Comparison of ENCODE assay signal across 12 mouse cellular contexts in the genomic region with DNA sequence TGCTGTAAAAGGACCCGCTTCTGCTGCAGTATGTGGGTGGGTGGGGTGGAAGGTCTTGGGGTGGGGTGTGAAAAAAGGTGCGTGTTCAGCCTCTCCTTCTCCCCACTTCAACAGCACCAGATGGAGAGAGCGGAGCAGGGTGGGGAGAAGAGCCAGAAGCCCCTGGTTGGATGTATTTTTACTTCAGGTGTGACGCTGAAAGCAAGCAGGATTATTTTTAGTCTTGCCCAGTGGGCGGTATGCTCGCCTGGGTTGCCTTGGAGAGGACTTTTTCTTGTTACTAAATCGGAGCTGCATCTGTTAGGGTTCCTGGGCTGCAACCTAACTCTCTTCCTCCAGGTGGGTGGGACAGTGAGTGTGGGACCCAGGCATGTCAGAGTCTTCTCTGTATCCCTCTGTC.
A peak's percentile ranks its signal among the peaks of the same experiment; 100 is the strongest.
DNase-seq lines count a peak whose midpoint lies in the region; ATAC-seq and TF ChIP-seq lines count a peak whose summit lies in the region.
"Had no signal": no experiment of that assay in that cellular context is flagged by ENCODE, and none has a peak within 500 bp of the region (broad histone marks: within the 10 kb centered on the region; RNA-seq: fewer than 3 reads in every experiment).

No protein-coding gene starts in this region.

- H3K9me3 ChIP-seq in embryonic facial prominence, embryonic 14.5 days (ENCODE audit: control insufficient read depth, low read length), result no peaks in the 10 kb centered on the region
- no peaks in the 10 kb centered on the region for H3K9me3 ChIP-seq in embryonic facial prominence, embryonic 10.5 days
- H3K9me3 ChIP-seq: embryonic facial prominence, embryonic 13.5 days; hindbrain, embryonic 10.5 days had no signal

- H3K27ac ChIP-seq in embryonic facial prominence, embryonic 14.5 days (replicated peaks; ENCODE audit: low read depth, low read length), result no peak overlapping the region
- no peak overlapping the region for H3K27ac ChIP-seq in embryonic facial prominence, embryonic 10.5 days (replicated peaks)
- peak overlapping the region; percentile 89 for H3K27ac ChIP-seq in layer of hippocampus, adult 2 months
- H3K27ac ChIP-seq: embryonic facial prominence, embryonic 13.5 days; hindbrain, embryonic 10.5 days had no signal

- H3K9ac ChIP-seq in embryonic facial prominence, embryonic 14.5 days (ENCODE audit: low read depth, low read length), result no peak overlapping the region
- H3K9ac ChIP-seq: embryonic facial prominence, embryonic 13.5 days; lung, embryonic 14.5 days had no signal

- no peak overlapping the region for H3K4me3 ChIP-seq in embryonic facial prominence, embryonic 14.5 days (ENCODE audit: low read depth, low read length)
- H3K4me3 ChIP-seq in embryonic facial prominence, embryonic 10.5 days, result no peak overlapping the region
- no peak overlapping the region for H3K4me3 ChIP-seq in layer of hippocampus, adult 2 months
- H3K4me3 ChIP-seq: embryonic facial prominence, embryonic 13.5 days; hindbrain, embryonic 10.5 days had no signal

- no peaks in the 10 kb centered on the region for H3K36me3 ChIP-seq in embryonic facial prominence, embryonic 14.5 days (ENCODE audit: control insufficient read depth, insufficient read depth, low read length)
- H3K36me3 ChIP-seq in embryonic facial prominence, embryonic 10.5 days (replicated peaks), result no peaks in the 10 kb centered on the region; the same call in 1 of the 2 replicates
- H3K36me3 ChIP-seq: embryonic facial prominence, embryonic 13.5 days had no signal

- H3K4me1 ChIP-seq in embryonic facial prominence, embryonic 14.5 days (ENCODE audit: control insufficient read depth, insufficient read depth, low read length), result peaks cover 13% of the 10 kb centered on the region
- H3K4me1 ChIP-seq in embryonic facial prominence, embryonic 10.5 days, result peaks cover 50% of the 10 kb centered on the region

- WGBS in embryonic facial prominence, embryonic 14.5 days, result 67% methylated on average over 7 of the region's 7 CpGs
- 78% methylated on average over 7 of the region's 7 CpGs for WGBS in embryonic facial prominence, embryonic 10.5 days

- peak; percentile 37 for DNase-seq in embryonic facial prominence, embryonic 14.5 days (ENCODE audit: low spot score)
- no peak for DNase-seq in embryonic facial prominence, embryonic 10.5 days (ENCODE audit: low spot score)
- peak; percentile 77 for DNase-seq in layer of hippocampus, adult 11-12 months (ENCODE audit: low spot score)
- DNase-seq in layer of hippocampus, postnatal 10 days (ENCODE audit: low spot score in 2 of 2), result no peak
- peak; percentile 72 to 79 for DNase-seq in layer of hippocampus, adult 2 months (ENCODE audit: low spot score in 2 of 2)
- peak; percentile 55 for DNase-seq in right cerebral cortex, postnatal 14 days
- no peak for DNase-seq in embryo, embryonic 10 days (ENCODE audit: low spot score)
- DNase-seq in thymus, postnatal 10 days (ENCODE audit: low spot score in 2 of 2), result no peak
- DNase-seq: adrenal gland, postnatal 14 days; lung, embryonic 14.5 days had no signal

- no peak for TF ChIP-seq CTCF in layer of hippocampus, adult 2 months (conservative IDR thresholded peaks at IDR 0.05)

- ATAC-seq in embryonic facial prominence, embryonic 14.5 days (ENCODE audit: low read depth), result no peak

- H3K4me2 ChIP-seq in embryonic facial prominence, embryonic 14.5 days (ENCODE audit: low read depth, low read length), result no peak overlapping the region
- H3K4me2 ChIP-seq: embryonic facial prominence, embryonic 13.5 days; lung, embryonic 14.5 days had no signal

- no peaks in the 10 kb centered on the region for H3K27me3 ChIP-seq in embryonic facial prominence, embryonic 14.5 days (replicated peaks; ENCODE audit: control insufficient read depth, insufficient read depth, low read length)
- H3K27me3 ChIP-seq in embryonic facial prominence, embryonic 10.5 days (replicated peaks; ENCODE audit: low read depth, poor library complexity, severe bottlenecking), result no peaks in the 10 kb centered on the region
- H3K27me3 ChIP-seq: embryonic facial prominence, embryonic 13.5 days had no signal

Comparison
In these comparisons a context has a peak if more than half of its experiments do, and no peak if none do; other contexts are left out.
1. DNase-seq: peak in embryonic facial prominence, embryonic 14.5 days (single experiment), layer of hippocampus, adult 11-12 months (single experiment), layer of hippocampus, adult 2 months (2 of 2) and right cerebral cortex, postnatal 14 days (single experiment); none in embryonic facial prominence, embryonic 10.5 days (single experiment), layer of hippocampus, postnatal 10 days (0 of 2), embryo, embryonic 10 days (single experiment) and thymus, postnatal 10 days (0 of 2).